Mouse (Mus musculus): ENCODE measurements around the gene Fbxo31. TPM values are rescaled to one million over a fixed set of nuclear protein-coding genes. Genes with fewer than 3 reads are reported as not detected.

Gene Fbxo31
- 3.5 TPM for polyA plus RNA-seq (2014; fragmentation: Illumina TruSeq; extraction: RNeasy Lipid Tissue Mini Kit (QIAGEN cat#74804); ENCODE audit: low read depth, low replicate concordance)

GRCm38 (mm10) chr8:121578676-121579451, at the start of gene Fbxo31:
Fbxo31 (minus strand) TSS chr8:121578806.

GRCm38 (mm10) chr8:121590203-121591177, 11.9 kb upstream of the Fbxo31 start, which contains the start of gene Map1lc3b:
Map1lc3b (plus strand) TSS chr8:121590361.

GRCm38 (mm10) chr8:121544276-121544785, 34.3 kb downstream of the Fbxo31 start, which contains the start of gene 1700018B08Rik:
1700018B08Rik (minus strand) TSS chr8:121544320.

Other genes starting within 250 kb of the Fbxo31 start
- not detected for gene 1700018B08Rik, start 34.5 kb downstream of the Fbxo31 start, polyA plus RNA-seq (2014; fragmentation: Illumina TruSeq; extraction: RNeasy Lipid Tissue Mini Kit (QIAGEN cat#74804); ENCODE audit: low read depth, low replicate concordance)
- 69.7 TPM for gene Map1lc3b, start 11.6 kb upstream of the Fbxo31 start, polyA plus RNA-seq (2014; fragmentation: Illumina TruSeq; extraction: RNeasy Lipid Tissue Mini Kit (QIAGEN cat#74804); ENCODE audit: low read depth, low replicate concordance)
- 17.9 TPM for gene Zcchc14, start 74.1 kb upstream of the Fbxo31 start, polyA plus RNA-seq (2014; fragmentation: Illumina TruSeq; extraction: RNeasy Lipid Tissue Mini Kit (QIAGEN cat#74804); ENCODE audit: low read depth, low replicate concordance)
- 0.17 TPM for gene Jph3, start 150.8 kb upstream of the Fbxo31 start, polyA plus RNA-seq (2014; fragmentation: Illumina TruSeq; extraction: RNeasy Lipid Tissue Mini Kit (QIAGEN cat#74804); ENCODE audit: low read depth, low replicate concordance)

All from adrenal gland, adult 10 weeks (tissue).